Mouse (Mus musculus) liver, embryonic 14.5 days (tissue): Measurements from ENCODE around the gene Itga6.

Experiments
- CTCF ChIP-seq: IDR thresholded peaks from 2 replicates; pipeline ENCODE4 v1.5.1; 2016; ENCODE audit warnings: antibody characterized with exemption, low read depth, control low read depth
- EP300 ChIP-seq: IDR thresholded peaks from 2 replicates; pipeline ENCODE4 v1.6.1; 2016; ENCODE audit warnings: antibody characterized with exemption, low read depth

DNA sequence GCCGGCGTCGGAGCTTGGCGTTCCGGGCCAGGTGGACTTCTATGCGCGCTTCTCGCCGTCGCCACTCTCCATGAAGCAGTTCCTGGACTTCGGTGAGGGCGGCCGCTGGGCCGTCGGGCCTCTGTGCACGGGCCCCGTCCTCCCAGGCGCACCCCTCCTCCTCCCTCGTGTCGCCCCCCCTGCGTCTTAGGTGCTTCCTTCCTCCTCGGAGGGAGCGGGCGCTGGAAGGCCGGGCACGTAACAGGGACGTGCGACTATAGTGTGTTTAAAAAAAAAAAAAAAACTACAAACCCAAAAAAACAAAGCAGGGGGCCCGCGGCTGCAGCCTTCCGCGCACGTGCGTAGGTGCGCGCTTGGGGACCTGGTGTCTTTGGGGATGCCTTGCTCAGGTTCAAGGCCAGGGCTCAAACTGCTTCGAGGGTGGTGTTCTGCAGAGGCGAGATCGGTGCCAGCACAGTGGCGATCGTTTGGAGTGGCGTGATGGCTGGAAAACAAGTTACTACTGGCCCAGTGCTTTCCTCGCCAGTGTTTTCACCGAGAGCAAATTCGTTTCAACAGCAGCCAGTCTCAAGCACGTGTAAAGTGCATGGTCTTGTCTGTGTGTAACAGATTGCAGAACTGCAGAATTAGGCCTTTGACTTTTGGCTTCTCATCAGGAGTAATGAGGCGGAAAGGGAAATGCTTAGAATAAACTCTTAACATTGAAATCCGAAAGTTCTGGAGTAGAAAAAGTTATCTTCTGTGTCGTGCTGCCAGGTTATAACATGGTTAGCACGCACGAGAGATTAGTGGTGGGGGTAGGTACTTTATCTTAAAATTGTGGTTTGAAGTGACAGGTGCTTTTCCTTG lies 128.3 kb downstream of the Itga6 start:
- no peak for TF ChIP-seq CTCF
- TF ChIP-seq EP300, result peak; percentile 51; the same call in 1 of the 2 replicates
